Mouse (Mus musculus) lung, embryonic 14.5 days (tissue): ENCODE data around the gene Ahcyl2. TPM values are rescaled to one million over a fixed set of nuclear protein-coding genes. Genes with fewer than 3 reads are reported as not detected.
A peak's percentile ranks its signal among the peaks of the same experiment; 100 is the strongest.

Experiments
- ATAC-seq: fragments of 200-750 bp; cut with Nextera tagmentation; 2 replicates; pipeline ENCODE4 v1.8.0; 2017; ENCODE audit warnings: mild to moderate bottlenecking, moderate TSS enrichment, moderate library complexity; ENCODE audit not compliant: insufficient read depth
- DNase-seq: peaks from one replicate; pipeline ENCODE4 v3.0.0-alpha.2; 2015
- H3K27ac ChIP-seq: fragments of 300-500 bp; sonication (generic); 2 replicates; pipeline ENCODE4 v1.5.1; 2014; ENCODE audit warnings: low read depth, mild to moderate bottlenecking, moderate library complexity
- H3K27me3 ChIP-seq: fragments of 300-500 bp; sonication (generic); 2 replicates; pipeline ENCODE4 v1.6.1; 2014; ENCODE audit warnings: low read length, control low read depth; ENCODE audit not compliant: insufficient read depth
- H3K36me3 ChIP-seq: fragments of 300-500 bp; sonication (generic); 2 replicates; pipeline ENCODE4 v1.6.1; 2014; ENCODE audit warnings: control low read depth; ENCODE audit not compliant: insufficient read depth
- H3K4me1 ChIP-seq: fragments of 300-500 bp; sonication (generic); 2 replicates; pipeline ENCODE4 v1.6.1; 2014; ENCODE audit warnings: antibody characterized with exemption, control low read depth; ENCODE audit not compliant: insufficient read depth
- H3K4me2 ChIP-seq: fragments of 300-500 bp; sonication (generic); 2 replicates; pipeline ENCODE4 v1.6.1; 2014; ENCODE audit warnings: mild to moderate bottlenecking
- H3K4me3 ChIP-seq: fragments of 300-500 bp; sonication (generic); 2 replicates; pipeline ENCODE4 v1.5.1; 2014; ENCODE audit warnings: low read depth, low read length
- H3K9ac ChIP-seq: fragments of 300-500 bp; sonication (generic); 2 replicates; pipeline ENCODE4 v1.6.1; 2014
- H3K9me3 ChIP-seq: fragments of 300-500 bp; sonication (generic); 2 replicates; pipeline ENCODE4 v1.6.1; 2016; ENCODE audit warnings: low read depth, low read length, control low read depth
- CTCF ChIP-seq: IDR thresholded peaks from 2 replicates; pipeline ENCODE4 v1.5.1; 2016; ENCODE audit warnings: antibody characterized with exemption, low read depth
- WGBS: fragments of 180-500 bp; shearing (Covaris S2); extraction: QIAGEN DNeasy Blood & Tissue Kit; methylation state at CpG from one replicate; pipeline ENCODE4 v1.1.7; 2014; 5-methylcytosine and 5-hydroxymethylcytosine counted together
- polyA plus RNA-seq: library from polyadenylated mRNA; unstranded; fragments of >200 nt; fragmentation: Nextera tagmentation; extraction: Ambion mirVana; gene quantifications from 2 replicates; pipeline ENCODE4 v1.2.1, GENCODE M21; 2014

Ahcyl2 gene
- polyA plus RNA-seq, 1 experiment from 2014 or later = 12.4 TPM

- H3K27me3 ChIP-seq = no peaks in the 10 kb centered on the region
- H3K27ac ChIP-seq = peak overlapping the region; percentile 99
- ATAC-seq (peak; percentile 85), DNase-seq (peak; percentile 77)
- H3K36me3 ChIP-seq = peaks cover 10% of the 10 kb centered on the region; the same call in 1 of the 2 replicates
- peak overlapping the region; percentile 99 for H3K9ac ChIP-seq
- peaks cover 11% of the 10 kb centered on the region for H3K4me1 ChIP-seq
- H3K4me3 ChIP-seq = peak overlapping the region; percentile 92
- TF ChIP-seq CTCF = no peak
- H3K4me2 ChIP-seq = peak overlapping the region; percentile 98
- no peaks in the 10 kb centered on the region for H3K9me3 ChIP-seq
- under 1% methylated on average over 75 of the region's 75 CpGs for WGBS
Observed at GRCm38 (mm10) chr6:29735689-29736451, 31.9 kb upstream of the Ahcyl2 start.

- Histone ChIP-seq H3K4me3 (peak overlapping the region; percentile 92), H3K27me3 (no peaks in the 10 kb centered on the region), H3K9ac (peak overlapping the region; percentile 99), H3K4me2 (peak overlapping the region; percentile 98), H3K9me3 (no peaks in the 10 kb centered on the region), H3K4me1 (peaks cover 11% of the 10 kb centered on the region), H3K36me3 (peaks cover 10% of the 10 kb centered on the region; the same call in 1 of the 2 replicates), H3K27ac (peak overlapping the region; percentile 99)
- no peak for TF ChIP-seq CTCF
- 5% methylated on average over 13 of the region's 13 CpGs for WGBS
- ATAC-seq (no peak), DNase-seq (no peak)
Observed at GRCm38 (mm10) chr6:29736610-29737458, 31.0 kb upstream of the Ahcyl2 start.

- Histone ChIP-seq H3K9me3 (peaks cover 13% of the 10 kb centered on the region), H3K4me2 (no peak overlapping the region), H3K27me3 (0 out of 2 replicates have a peak, but pooled peaks cover 2% of the 10 kb centered on the region), H3K4me1 (no peaks in the 10 kb centered on the region), H3K9ac (no peak overlapping the region), H3K4me3 (no peak overlapping the region), H3K27ac (no peak overlapping the region; the same call in 1 of the 2 replicates), H3K36me3 (peaks cover 38% of the 10 kb centered on the region)
- 86% methylated on average over 3 of the region's 3 CpGs for WGBS
- no peak for TF ChIP-seq CTCF
- DNase-seq (peak; percentile 39), ATAC-seq (peak; percentile 15; the same call in 1 of the 2 replicates)
Observed at GRCm38 (mm10) chr6:29751466-29752152, 16.2 kb upstream of the Ahcyl2 start.

DNA sequence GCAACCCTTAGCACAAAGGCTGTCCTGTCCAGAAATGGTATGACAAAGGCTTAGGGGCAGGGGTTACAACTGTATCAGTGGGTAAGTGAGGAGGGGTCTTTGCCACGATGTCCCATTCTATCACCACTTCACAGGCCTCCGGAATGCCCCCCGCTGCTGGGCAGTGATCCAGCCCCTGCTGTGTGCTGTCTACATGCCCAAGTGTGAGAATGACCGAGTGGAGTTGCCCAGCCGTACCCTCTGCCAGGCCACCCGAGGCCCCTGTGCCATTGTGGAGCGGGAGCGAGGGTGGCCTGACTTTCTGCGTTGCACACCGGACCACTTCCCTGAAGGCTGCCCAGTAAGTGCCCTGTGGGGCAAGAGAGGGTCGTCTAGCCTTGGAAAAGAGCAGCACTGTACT lies 14.5 kb upstream of the Ahcyl2 start:
- 0 out of 2 replicates have a peak, but pooled peaks cover 2% of the 10 kb centered on the region for H3K27me3 ChIP-seq
- ATAC-seq (no peak), DNase-seq (no peak)
- peaks cover 6% of the 10 kb centered on the region for H3K9me3 ChIP-seq
- no peak overlapping the region for H3K4me2 ChIP-seq
- H3K9ac ChIP-seq = no peak overlapping the region
- TF ChIP-seq CTCF = no peak
- no peaks in the 10 kb centered on the region for H3K4me1 ChIP-seq
- no peak overlapping the region for H3K4me3 ChIP-seq
- no peak overlapping the region for H3K27ac ChIP-seq
- peaks cover 55% of the 10 kb centered on the region for H3K36me3 ChIP-seq
- WGBS = 84% methylated on average over 11 of the region's 11 CpGs

DNA sequence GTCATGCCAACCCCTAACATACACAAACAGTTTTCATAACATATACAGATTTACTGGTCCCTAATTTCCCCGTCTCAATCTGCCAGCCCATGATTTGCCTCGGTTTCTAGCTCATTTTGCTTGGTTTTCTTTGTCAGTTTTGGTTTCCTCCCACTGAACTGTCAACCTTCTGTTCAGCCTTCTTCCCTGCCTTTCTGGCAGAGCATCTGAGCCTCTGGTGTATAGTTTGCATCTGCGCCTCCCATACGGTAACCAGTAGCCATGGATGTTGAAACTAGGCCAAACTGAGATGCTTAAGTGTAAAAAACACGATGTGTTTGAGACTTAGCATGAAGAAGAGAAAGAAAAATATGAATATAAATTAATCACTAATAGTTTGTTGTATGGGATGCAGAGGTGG lies 11.8 kb upstream of the Ahcyl2 start:
- 78% methylated on average over 5 of the region's 5 CpGs for WGBS
- Histone ChIP-seq H3K4me2 (no peak overlapping the region), H3K4me1 (no peaks in the 10 kb centered on the region), H3K9ac (no peak overlapping the region), H3K27me3 (no peaks in the 10 kb centered on the region), H3K36me3 (peaks cover 72% of the 10 kb centered on the region), H3K9me3 (no peaks in the 10 kb centered on the region), H3K27ac (no peak overlapping the region), H3K4me3 (no peak overlapping the region)
- no peak for ATAC-seq
- TF ChIP-seq CTCF = no peak
- no peak for DNase-seq

- DNase-seq (no peak), ATAC-seq (no peak)
- Histone ChIP-seq H3K27me3 (no peaks in the 10 kb centered on the region), H3K4me3 (no peak overlapping the region), H3K27ac (no peak overlapping the region), H3K36me3 (peaks cover 73% of the 10 kb centered on the region), H3K9me3 (no peaks in the 10 kb centered on the region), H3K9ac (no peak overlapping the region), H3K4me1 (no peaks in the 10 kb centered on the region), H3K4me2 (no peak overlapping the region)
- 82% methylated on average over 4 of the region's 4 CpGs for WGBS
- no peak for TF ChIP-seq CTCF
Observed at GRCm38 (mm10) chr6:29756476-29756875, 11.3 kb upstream of the Ahcyl2 start.

- DNase-seq (peak; percentile 91), ATAC-seq (peak; percentile 13; the same call in 1 of the 2 replicates)
- H3K36me3 ChIP-seq = peaks cover 69% of the 10 kb centered on the region
- H3K27ac ChIP-seq = no peak overlapping the region
- H3K9me3 ChIP-seq = no peaks in the 10 kb centered on the region
- 37% methylated on average over 4 of the region's 4 CpGs for WGBS
- no peak overlapping the region for H3K4me3 ChIP-seq
- no peak overlapping the region for H3K4me2 ChIP-seq
- no peaks in the 10 kb centered on the region for H3K27me3 ChIP-seq
- no peaks in the 10 kb centered on the region for H3K4me1 ChIP-seq
- peak; percentile 95 for TF ChIP-seq CTCF
- H3K9ac ChIP-seq = no peak overlapping the region
Observed at GRCm38 (mm10) chr6:29758417-29758816, 9.4 kb upstream of the Ahcyl2 start.
